Mouse (Mus musculus): Measurements from ENCODE around the gene Qrich1.

Qrich1 gene

DNA sequence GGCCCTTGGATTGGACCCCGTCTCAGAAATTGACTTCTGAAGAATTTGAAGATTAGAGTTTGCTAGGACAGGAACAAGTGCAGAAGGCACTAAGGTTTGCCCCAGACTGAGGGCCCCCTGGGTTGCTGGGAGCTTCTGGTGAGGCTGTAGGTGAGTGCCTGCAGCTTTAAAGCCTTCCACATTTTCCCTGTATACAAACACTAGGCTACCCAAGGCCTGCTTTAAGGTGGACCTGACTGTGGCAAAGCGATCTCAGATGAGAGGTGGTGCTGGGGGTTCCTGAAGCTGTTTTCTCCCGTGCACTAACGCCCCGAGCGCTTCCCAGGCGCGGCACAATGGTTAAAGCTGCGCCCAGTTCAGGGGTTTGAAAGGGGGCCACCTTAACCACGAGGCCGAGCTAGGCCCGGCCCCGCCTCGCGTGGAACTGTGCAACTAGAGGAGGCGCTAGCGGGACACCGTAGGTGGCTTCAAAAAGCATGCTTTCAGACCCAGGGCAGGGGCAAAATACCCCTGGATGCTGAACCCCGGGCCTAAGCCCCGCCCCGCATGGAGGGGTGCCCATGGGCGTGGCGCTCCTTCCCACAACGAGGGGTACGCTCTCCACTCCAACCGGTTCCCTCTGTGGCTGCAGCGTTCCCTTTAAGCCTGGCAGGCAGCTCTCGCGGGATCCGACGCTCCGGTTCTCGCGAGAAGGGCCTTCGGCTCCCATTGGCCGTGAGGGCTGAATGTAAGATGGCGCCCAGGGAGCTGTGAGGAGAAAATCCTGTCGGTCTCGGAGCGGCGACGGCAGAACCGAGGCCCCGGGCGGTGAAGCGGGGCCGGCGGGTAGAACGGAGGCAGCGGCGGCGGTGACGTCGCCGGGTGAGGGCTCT is at the start of gene Qrich1:
TSS of gene Qrich1 (plus strand) at position 427 of the 872 bp plus-strand sequence.
- H3K27me3 ChIP-seq (ENCODE audit: insufficient read depth, low read length): no peaks in the 10 kb centered on the region
- TF ChIP-seq CTCF (conservative IDR thresholded peaks at IDR 0.05; ENCODE audit: low read length) (no peak), POU5F1 (IDR thresholded peaks at IDR 0.05; ENCODE audit: borderline replicate concordance, low read length) (no peak), NANOG (IDR thresholded peaks at IDR 0.05; ENCODE audit: borderline replicate concordance, low read length) (no peak)
- no peaks in the 10 kb centered on the region for H3K9me3 ChIP-seq (ENCODE audit: low read length)

DNA sequence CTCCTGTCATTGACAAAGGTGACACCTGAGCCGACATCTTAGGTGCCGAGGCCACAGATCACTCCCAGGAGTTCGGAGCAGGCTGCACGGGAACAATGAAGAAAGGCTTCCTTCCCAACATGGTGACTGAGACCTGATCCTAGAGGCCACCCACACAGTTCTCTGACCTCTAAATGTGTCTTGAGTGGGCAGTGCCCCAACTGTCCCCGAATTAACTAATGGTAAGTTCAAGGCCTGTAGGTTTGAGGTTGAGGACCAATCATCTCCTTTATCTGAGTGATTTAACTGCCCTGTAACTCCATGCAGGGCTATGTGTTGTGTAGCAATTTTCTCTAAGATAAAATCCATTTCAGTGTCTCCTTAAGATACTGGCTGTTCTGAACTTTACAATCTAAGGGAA is 47.2 kb upstream of the Qrich1 start:
- no peak for TF ChIP-seq POU5F1 (IDR thresholded peaks at IDR 0.05; ENCODE audit: borderline replicate concordance, low read length)
- TF ChIP-seq CTCF (conservative IDR thresholded peaks at IDR 0.05; ENCODE audit: low read length): no peak
- no peak for TF ChIP-seq NANOG (IDR thresholded peaks at IDR 0.05; ENCODE audit: borderline replicate concordance, low read length)
- no peaks in the 10 kb centered on the region for H3K27me3 ChIP-seq (ENCODE audit: insufficient read depth, low read length)
- H3K36me3 ChIP-seq (ENCODE audit: insufficient read depth, low read length): peaks cover 19% of the 10 kb centered on the region
- no peak overlapping the region for H3K4me3 ChIP-seq (replicated peaks; ENCODE audit: low read length)
- H3K9me3 ChIP-seq (ENCODE audit: low read length): no peaks in the 10 kb centered on the region
- H3K4me1 ChIP-seq (replicated peaks; ENCODE audit: low read depth, low read length): peaks cover 23% of the 10 kb centered on the region

More for the DNA sequence above, at the start of gene Qrich1:
- Histone ChIP-seq H3K4me3 (replicated peaks; ENCODE audit: low read length) (peak within 1 kb of the TSS; percentile 93), H3K36me3 (ENCODE audit: insufficient read depth, low read length) (peaks cover 69% of the 10 kb centered on the region), H3K4me1 (replicated peaks; ENCODE audit: low read depth, low read length) (peaks cover 43% of the 10 kb centered on the region)

DNA sequence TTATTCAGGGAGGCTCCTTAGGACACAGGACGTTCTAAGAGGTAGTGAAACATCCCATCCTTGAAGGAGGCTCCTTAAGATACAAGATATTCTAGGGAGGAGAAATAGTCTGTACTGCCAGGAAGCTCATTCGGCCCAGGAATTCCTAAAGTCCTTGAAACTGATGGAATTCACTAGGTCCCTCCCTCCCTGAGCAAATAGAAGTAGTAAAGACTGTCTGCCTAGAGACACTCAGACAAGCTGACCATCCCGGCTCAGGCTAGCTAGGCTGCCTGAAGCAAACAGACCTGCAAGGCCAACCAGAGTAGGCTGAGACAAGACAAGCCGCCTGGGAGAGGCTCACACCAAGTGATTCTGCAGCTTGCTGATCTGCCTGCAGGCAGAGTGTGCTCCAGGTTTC is 46.8 kb upstream of the Qrich1 start:
- TF ChIP-seq CTCF (conservative IDR thresholded peaks at IDR 0.05; ENCODE audit: low read length): no peak
- no peak for TF ChIP-seq NANOG (IDR thresholded peaks at IDR 0.05; ENCODE audit: borderline replicate concordance, low read length)
- TF ChIP-seq POU5F1 (IDR thresholded peaks at IDR 0.05; ENCODE audit: borderline replicate concordance, low read length): no peak
- peaks cover 16% of the 10 kb centered on the region for H3K36me3 ChIP-seq (ENCODE audit: insufficient read depth, low read length)
- H3K27me3 ChIP-seq (ENCODE audit: insufficient read depth, low read length): no peaks in the 10 kb centered on the region
- H3K4me3 ChIP-seq (replicated peaks; ENCODE audit: low read length): no peak overlapping the region
- H3K9me3 ChIP-seq (ENCODE audit: low read length): no peaks in the 10 kb centered on the region
- H3K4me1 ChIP-seq (replicated peaks; ENCODE audit: low read depth, low read length): peaks cover 20% of the 10 kb centered on the region

DNA sequence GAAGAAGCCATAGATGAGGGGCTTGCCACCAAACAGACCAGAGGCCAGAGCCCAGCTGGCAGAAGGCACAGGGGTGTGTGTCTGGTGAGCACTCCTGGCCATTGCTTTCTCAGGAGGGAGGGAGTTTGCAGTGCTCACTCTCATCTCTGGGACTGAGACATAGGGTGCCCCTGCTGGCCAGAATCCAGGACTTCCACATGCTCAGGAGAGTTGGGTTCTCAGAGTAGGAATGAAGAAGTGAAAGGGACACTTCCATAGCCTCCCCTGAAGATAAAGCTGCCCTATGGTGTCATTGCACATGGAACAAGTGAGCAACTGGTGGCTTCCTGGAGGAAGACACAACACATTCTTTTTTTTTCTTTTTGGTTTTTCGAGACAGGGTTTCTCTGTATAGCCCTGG is 42.1 kb upstream of the Qrich1 start:
- no peaks in the 10 kb centered on the region for H3K27me3 ChIP-seq (ENCODE audit: insufficient read depth, low read length)
- H3K4me3 ChIP-seq (replicated peaks; ENCODE audit: low read length): no peak overlapping the region
- TF ChIP-seq CTCF (conservative IDR thresholded peaks at IDR 0.05; ENCODE audit: low read length): peak; percentile 14; the same call in 1 of the 2 replicates
- TF ChIP-seq POU5F1 (IDR thresholded peaks at IDR 0.05; ENCODE audit: borderline replicate concordance, low read length): no peak
- peaks cover 37% of the 10 kb centered on the region for H3K4me1 ChIP-seq (replicated peaks; ENCODE audit: low read depth, low read length)
- no peaks in the 10 kb centered on the region for H3K36me3 ChIP-seq (ENCODE audit: insufficient read depth, low read length)
- H3K9me3 ChIP-seq (ENCODE audit: low read length): no peaks in the 10 kb centered on the region

DNA sequence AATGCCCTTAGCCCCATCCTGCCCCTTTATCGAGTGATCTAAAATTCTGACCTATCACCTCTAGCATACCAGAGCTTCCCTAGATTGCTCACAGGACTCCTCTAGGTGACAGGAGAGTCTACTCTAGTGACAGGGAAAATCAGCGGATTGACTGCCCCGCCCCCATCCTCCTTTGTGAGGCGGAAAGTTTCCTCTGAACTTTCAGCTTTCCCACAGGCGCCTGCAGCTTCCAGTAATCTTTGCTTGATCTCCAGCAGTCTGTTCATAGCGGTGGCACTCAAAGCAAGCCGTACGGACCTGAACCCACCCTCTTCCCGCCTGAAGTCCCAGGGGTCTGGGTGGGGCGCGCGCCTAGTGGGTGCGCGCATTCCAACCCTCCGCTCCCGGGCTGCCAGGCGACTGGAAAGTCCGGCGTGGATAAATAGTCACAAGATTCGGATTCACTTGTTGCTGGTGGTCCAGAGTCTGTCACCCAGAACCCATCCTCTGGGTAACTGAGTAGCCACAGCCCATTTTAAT is 37.9 kb upstream of the Qrich1 start:
- H3K4me3 ChIP-seq (replicated peaks; ENCODE audit: low read length): peak overlapping the region; percentile 74
- H3K27me3 ChIP-seq (ENCODE audit: insufficient read depth, low read length): peaks cover 11% of the 10 kb centered on the region
- H3K4me1 ChIP-seq (replicated peaks; ENCODE audit: low read depth, low read length): peaks cover 71% of the 10 kb centered on the region
- H3K36me3 ChIP-seq (ENCODE audit: insufficient read depth, low read length): peaks cover 15% of the 10 kb centered on the region; the same call in 1 of the 2 replicates
- H3K9me3 ChIP-seq (ENCODE audit: low read length): no peaks in the 10 kb centered on the region
- TF ChIP-seq NANOG (IDR thresholded peaks at IDR 0.05; ENCODE audit: borderline replicate concordance, low read length) (peak; percentile 50; the same call in 1 of the 2 replicates), CTCF (conservative IDR thresholded peaks at IDR 0.05; ENCODE audit: low read length) (no peak)

DNA sequence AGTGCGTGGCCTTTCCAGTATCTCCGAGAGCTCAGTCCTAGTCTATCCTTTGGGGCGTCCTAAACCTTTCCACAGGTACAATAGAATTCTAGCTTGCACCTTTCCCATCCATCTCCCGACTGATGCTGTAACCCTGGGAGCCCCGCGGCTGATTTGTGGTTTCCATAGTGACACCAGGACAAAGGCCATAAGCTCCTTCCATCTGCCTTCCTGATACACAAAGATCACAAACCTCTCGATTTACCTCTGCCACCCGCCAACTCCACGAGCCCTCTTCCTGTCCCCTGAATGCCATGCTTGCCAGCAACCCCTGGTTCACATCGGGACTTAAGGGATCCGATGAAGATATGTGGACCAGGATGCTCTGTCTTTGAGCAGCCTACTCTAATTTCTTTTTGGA is 37.4 kb upstream of the Qrich1 start:
- Histone ChIP-seq H3K9me3 (ENCODE audit: low read length) (no peaks in the 10 kb centered on the region), H3K27me3 (ENCODE audit: insufficient read depth, low read length) (peaks cover 11% of the 10 kb centered on the region), H3K4me3 (replicated peaks; ENCODE audit: low read length) (peak overlapping the region; percentile 74), H3K36me3 (ENCODE audit: insufficient read depth, low read length) (peaks cover 18% of the 10 kb centered on the region), H3K4me1 (replicated peaks; ENCODE audit: low read depth, low read length) (peaks cover 76% of the 10 kb centered on the region)
- TF ChIP-seq CTCF (conservative IDR thresholded peaks at IDR 0.05; ENCODE audit: low read length) (no peak), NANOG (IDR thresholded peaks at IDR 0.05; ENCODE audit: borderline replicate concordance, low read length) (no peak), POU5F1 (IDR thresholded peaks at IDR 0.05; ENCODE audit: borderline replicate concordance, low read length) (no peak)

DNA sequence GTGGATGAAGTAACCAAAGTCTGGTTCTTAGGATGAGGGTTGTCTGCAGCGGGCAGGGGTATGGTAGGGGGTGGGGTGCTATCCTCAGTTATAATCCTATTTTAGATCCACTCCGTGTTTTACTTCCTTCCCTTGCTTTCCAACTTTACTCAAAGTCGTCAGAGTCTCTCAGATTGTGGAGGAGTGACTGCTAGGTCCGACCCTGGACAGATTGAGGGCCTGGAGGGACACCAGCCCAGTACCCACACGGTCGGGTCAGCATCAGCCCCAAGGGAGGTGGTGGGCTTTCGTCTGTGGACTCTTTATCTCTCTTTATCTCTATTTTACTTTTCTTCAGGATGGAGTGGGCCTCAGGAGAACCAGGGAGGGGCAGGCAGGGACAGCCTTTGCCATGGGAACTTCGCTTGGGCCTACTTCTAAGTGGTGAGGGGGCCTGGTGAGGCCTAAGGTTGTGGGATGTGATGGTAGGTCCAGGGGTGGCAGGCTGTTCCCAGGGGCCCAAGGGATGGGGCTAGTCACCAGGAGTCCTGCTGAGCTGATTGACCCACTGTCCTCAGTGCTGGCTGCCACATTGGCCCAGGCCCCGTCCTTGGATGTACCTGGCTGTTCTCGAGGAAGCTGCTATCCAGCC is 36.8 kb upstream of the Qrich1 start, which contains the start of gene Lamb2:
TSS of gene Lamb2 (plus strand) at position 16 of the 631 bp plus-strand sequence.
- H3K27me3 ChIP-seq (ENCODE audit: insufficient read depth, low read length): peaks cover 11% of the 10 kb centered on the region
- peaks cover 75% of the 10 kb centered on the region for H3K4me1 ChIP-seq (replicated peaks; ENCODE audit: low read depth, low read length)
- TF ChIP-seq CTCF (conservative IDR thresholded peaks at IDR 0.05; ENCODE audit: low read length) (no peak), NANOG (IDR thresholded peaks at IDR 0.05; ENCODE audit: borderline replicate concordance, low read length) (no peak), POU5F1 (IDR thresholded peaks at IDR 0.05; ENCODE audit: borderline replicate concordance, low read length) (no peak)
- peak within 1 kb of the TSS; percentile 74 for H3K4me3 ChIP-seq (replicated peaks; ENCODE audit: low read length)
- H3K36me3 ChIP-seq (ENCODE audit: insufficient read depth, low read length): peaks cover 20% of the 10 kb centered on the region
- H3K9me3 ChIP-seq (ENCODE audit: low read length): no peaks in the 10 kb centered on the region

DNA sequence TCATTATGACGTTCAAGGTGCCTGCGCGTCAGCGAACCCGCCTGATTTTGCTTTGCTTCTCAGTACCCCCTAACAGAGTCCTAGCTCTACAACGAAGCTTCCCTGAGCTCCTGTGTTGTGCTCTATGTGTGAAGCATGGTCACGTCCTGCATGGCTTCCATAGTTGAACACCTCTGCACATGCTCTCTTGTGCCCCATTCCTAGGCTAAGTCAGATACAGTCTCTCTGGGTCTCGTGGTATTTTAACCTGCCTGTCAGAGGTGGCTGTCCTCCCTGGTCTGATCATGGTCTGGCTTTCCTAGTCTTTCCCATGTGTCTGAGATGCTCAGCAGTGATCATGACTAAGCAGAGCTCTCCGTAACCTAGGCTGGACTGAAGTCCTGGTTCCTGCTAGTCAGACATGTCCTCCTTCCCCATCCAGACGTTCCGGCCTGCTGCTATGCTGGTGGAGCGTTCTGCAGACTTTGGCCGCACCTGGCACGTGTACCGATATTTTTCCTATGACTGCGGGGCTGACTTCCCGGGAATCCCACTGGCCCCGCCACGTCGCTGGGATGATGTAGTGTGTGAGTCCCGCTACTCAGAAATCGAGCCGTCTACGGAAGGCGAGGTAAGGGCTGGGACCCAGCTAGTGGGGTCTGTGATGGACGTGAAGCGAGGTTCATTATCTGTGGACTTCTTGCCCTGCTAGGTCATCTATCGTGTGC is 35.6 kb upstream of the Qrich1 start:
- Histone ChIP-seq H3K4me1 (replicated peaks; ENCODE audit: low read depth, low read length) (peaks cover 71% of the 10 kb centered on the region), H3K36me3 (ENCODE audit: insufficient read depth, low read length) (peaks cover 31% of the 10 kb centered on the region), H3K9me3 (ENCODE audit: low read length) (no peaks in the 10 kb centered on the region), H3K4me3 (replicated peaks; ENCODE audit: low read length) (peak overlapping the region; percentile 74), H3K27me3 (ENCODE audit: insufficient read depth, low read length) (peaks cover 11% of the 10 kb centered on the region)
- no peak for TF ChIP-seq CTCF (conservative IDR thresholded peaks at IDR 0.05; ENCODE audit: low read length)
- TF ChIP-seq NANOG (IDR thresholded peaks at IDR 0.05; ENCODE audit: borderline replicate concordance, low read length): no peak
- TF ChIP-seq POU5F1 (IDR thresholded peaks at IDR 0.05; ENCODE audit: borderline replicate concordance, low read length): no peak
